Mouse (Mus musculus): ENCODE results near the gene Clcf1. TPM values are rescaled to one million over a fixed set of nuclear protein-coding genes. Genes with fewer than 3 reads are reported as not detected.

The Clcf1 gene
- polyA plus RNA-seq, 2 experiments = 8.7 to 42.8 TPM

GRCm38 (mm10) chr19:4270972-4271371, 56.9 kb downstream of the Clcf1 start:
- H3K4me2 ChIP-seq (replicated peaks; ENCODE audit: low read depth, low read length, severe bottlenecking) = no peak overlapping the region
- H3K27me3 ChIP-seq (ENCODE audit: control insufficient read depth, insufficient read depth, low read length) = no peaks in the 10 kb centered on the region
- no peak for TF ChIP-seq POLR2A (IDR thresholded peaks at IDR 0.05; ENCODE audit: borderline replicate concordance, extremely low read depth, insufficient read depth, insufficient read length)
- 93% methylated on average over 11 of the region's 11 CpGs for WGBS
- 0 out of 2 replicates have a peak, but pooled peaks cover 6% of the 10 kb centered on the region for H3K4me1 ChIP-seq (ENCODE audit: control insufficient read depth, insufficient read depth, low read length)
- peaks cover 15% of the 10 kb centered on the region; the same call in 1 of the 2 replicates for H3K36me3 ChIP-seq (ENCODE audit: control insufficient read depth, insufficient read depth, low read length)
- ATAC-seq (ENCODE audit: low FRiP score, low read depth) (no peak), DNase-seq (ENCODE audit: low spot score) (no peak)
- no peak overlapping the region for H3K4me3 ChIP-seq (replicated peaks; ENCODE audit: low read length)
- H3K9me3 ChIP-seq (ENCODE audit: control insufficient read depth, low read length) = 0 out of 2 replicates have a peak, but pooled peaks cover 2% of the 10 kb centered on the region
- H3K9ac ChIP-seq (ENCODE audit: low read depth, low read length, severe bottlenecking) = no peak overlapping the region
- H3K27ac ChIP-seq (replicated peaks; ENCODE audit: low read depth, low read length) = no peak overlapping the region

Small RNA genes within 50 kb of the gene (microRNA-seq; reads per million reads assigned to microRNA genes)
- gene Gm26115 = not detected
- not detected for gene Mir6985

Other genes starting within 250 kb of the Clcf1 start
- gene Aldh3b2, start 241.9 kb upstream of the Clcf1 start, polyA plus RNA-seq (2012; rRNA removed) = 10.7 and 14.5 TPM in 2 replicates
- gene Aldh3b2, start 241.9 kb upstream of the Clcf1 start, polyA plus RNA-seq (2014; fragmentation: Nextera tagmentation; extraction: Ambion mirVana) = 28.1 and 30.3 TPM in 2 replicates
- 9.4 and 12.8 TPM in 2 replicates for gene Acy3, start 227.7 kb upstream of the Clcf1 start, polyA plus RNA-seq (2012; rRNA removed)
- gene Acy3, start 227.7 kb upstream of the Clcf1 start, polyA plus RNA-seq (2014; fragmentation: Nextera tagmentation; extraction: Ambion mirVana) = 6.7 and 9.2 TPM in 2 replicates
- gene Tbx10, start 221.5 kb upstream of the Clcf1 start, polyA plus RNA-seq (2012; rRNA removed) = 0.08 and 0.12 TPM in 2 replicates
- gene Tbx10, start 221.5 kb upstream of the Clcf1 start, polyA plus RNA-seq (2014; fragmentation: Nextera tagmentation; extraction: Ambion mirVana) = 0.28 TPM in 1 of 2 replicates, not detected in the other
- 18.3 and 21.0 TPM in 2 replicates for gene Nudt8, start 213.7 kb upstream of the Clcf1 start, polyA plus RNA-seq (2012; rRNA removed)
- gene Nudt8, start 213.7 kb upstream of the Clcf1 start, polyA plus RNA-seq (2014; fragmentation: Nextera tagmentation; extraction: Ambion mirVana) = 35.8 and 38.9 TPM in 2 replicates
- gene Gm49405, start 213.6 kb upstream of the Clcf1 start, polyA plus RNA-seq (2012; rRNA removed) = 7.0 and 8.0 TPM in 2 replicates
- 2.3 and 3.3 TPM in 2 replicates for gene Gm49405, start 213.6 kb upstream of the Clcf1 start, polyA plus RNA-seq (2014; fragmentation: Nextera tagmentation; extraction: Ambion mirVana)
- 19.6 and 22.4 TPM in 2 replicates for gene Doc2g, start 210.9 kb upstream of the Clcf1 start, polyA plus RNA-seq (2012; rRNA removed)
- 3.4 and 3.9 TPM in 2 replicates for gene Doc2g, start 210.9 kb upstream of the Clcf1 start, polyA plus RNA-seq (2014; fragmentation: Nextera tagmentation; extraction: Ambion mirVana)
- 141 and 157 TPM in 2 replicates for gene Ndufv1, start 201.4 kb upstream of the Clcf1 start, polyA plus RNA-seq (2012; rRNA removed)
- 193 and 194 TPM in 2 replicates for gene Ndufv1, start 201.4 kb upstream of the Clcf1 start, polyA plus RNA-seq (2014; fragmentation: Nextera tagmentation; extraction: Ambion mirVana)
- gene Gstp1, start 176.3 kb upstream of the Clcf1 start, polyA plus RNA-seq (2012; rRNA removed) = 291 and 325 TPM in 2 replicates
- 508 and 540 TPM in 2 replicates for gene Gstp1, start 176.3 kb upstream of the Clcf1 start, polyA plus RNA-seq (2014; fragmentation: Nextera tagmentation; extraction: Ambion mirVana)
- 10.7 and 10.8 TPM in 2 replicates for gene Gstp2, start 168.2 kb upstream of the Clcf1 start, polyA plus RNA-seq (2012; rRNA removed)
- 0.87 and 1.7 TPM in 2 replicates for gene Gstp2, start 168.2 kb upstream of the Clcf1 start, polyA plus RNA-seq (2014; fragmentation: Nextera tagmentation; extraction: Ambion mirVana)
- gene Gstp3, start 154.7 kb upstream of the Clcf1 start, polyA plus RNA-seq (2012; rRNA removed) = 0.63 and 0.69 TPM in 2 replicates
- gene Gstp3, start 154.7 kb upstream of the Clcf1 start, polyA plus RNA-seq (2014; fragmentation: Nextera tagmentation; extraction: Ambion mirVana) = 0.41 and 0.47 TPM in 2 replicates
- not detected in 2 replicates for gene Cabp2, start 132.7 kb upstream of the Clcf1 start, polyA plus RNA-seq (2012; rRNA removed)
- gene Cabp2, start 132.7 kb upstream of the Clcf1 start, polyA plus RNA-seq (2014; fragmentation: Nextera tagmentation; extraction: Ambion mirVana) = not detected in 2 replicates
- 45.2 and 52.1 TPM in 2 replicates for gene Cdk2ap2, start 117.1 kb upstream of the Clcf1 start, polyA plus RNA-seq (2012; rRNA removed)
- gene Cdk2ap2, start 117.1 kb upstream of the Clcf1 start, polyA plus RNA-seq (2014; fragmentation: Nextera tagmentation; extraction: Ambion mirVana) = 67.0 and 67.6 TPM in 2 replicates
- 16.2 and 20.8 TPM in 2 replicates for gene Pitpnm1, start 114.2 kb upstream of the Clcf1 start, polyA plus RNA-seq (2012; rRNA removed)
- 4.5 and 6.7 TPM in 2 replicates for gene Pitpnm1, start 114.2 kb upstream of the Clcf1 start, polyA plus RNA-seq (2014; fragmentation: Nextera tagmentation; extraction: Ambion mirVana)
- gene Aip, start 88.4 kb upstream of the Clcf1 start, polyA plus RNA-seq (2012; rRNA removed) = 96.0 and 119 TPM in 2 replicates
- 86.4 and 95.7 TPM in 2 replicates for gene Aip, start 88.4 kb upstream of the Clcf1 start, polyA plus RNA-seq (2014; fragmentation: Nextera tagmentation; extraction: Ambion mirVana)
- 0.01 and 0.05 TPM in 2 replicates for gene Gpr152, start 74.5 kb upstream of the Clcf1 start, polyA plus RNA-seq (2012; rRNA removed)
- gene Gpr152, start 74.5 kb upstream of the Clcf1 start, polyA plus RNA-seq (2014; fragmentation: Nextera tagmentation; extraction: Ambion mirVana) = not detected in 2 replicates
- gene Cabp4, start 70.2 kb upstream of the Clcf1 start, polyA plus RNA-seq (2012; rRNA removed) = 0.05 and 0.06 TPM in 2 replicates
- gene Cabp4, start 70.2 kb upstream of the Clcf1 start, polyA plus RNA-seq (2014; fragmentation: Nextera tagmentation; extraction: Ambion mirVana) = 0.10 TPM in 2 replicates
- gene Coro1b, start 65.6 kb upstream of the Clcf1 start, polyA plus RNA-seq (2012; rRNA removed) = 229 and 261 TPM in 2 replicates
- 148 and 153 TPM in 2 replicates for gene Coro1b, start 65.6 kb upstream of the Clcf1 start, polyA plus RNA-seq (2014; fragmentation: Nextera tagmentation; extraction: Ambion mirVana)
- 7.0 and 8.9 TPM in 2 replicates for gene Ptprcap, start 60.6 kb upstream of the Clcf1 start, polyA plus RNA-seq (2012; rRNA removed)
- gene Ptprcap, start 60.6 kb upstream of the Clcf1 start, polyA plus RNA-seq (2014; fragmentation: Nextera tagmentation; extraction: Ambion mirVana) = 7.8 and 8.9 TPM in 2 replicates
- 76.4 and 85.1 TPM in 2 replicates for gene Rps6kb2, start 50.9 kb upstream of the Clcf1 start, polyA plus RNA-seq (2012; rRNA removed)
- 43.0 and 47.2 TPM in 2 replicates for gene Rps6kb2, start 50.9 kb upstream of the Clcf1 start, polyA plus RNA-seq (2014; fragmentation: Nextera tagmentation; extraction: Ambion mirVana)
- 2.6 and 5.6 TPM in 2 replicates for gene Carns1, start 38.8 kb upstream of the Clcf1 start, polyA plus RNA-seq (2012; rRNA removed)
- gene Carns1, start 38.8 kb upstream of the Clcf1 start, polyA plus RNA-seq (2014; fragmentation: Nextera tagmentation; extraction: Ambion mirVana) = 1.4 and 1.8 TPM in 2 replicates
- 4.5 and 5.8 TPM in 2 replicates for gene Tbc1d10c, start 23.0 kb upstream of the Clcf1 start, polyA plus RNA-seq (2012; rRNA removed)
- gene Tbc1d10c, start 23.0 kb upstream of the Clcf1 start, polyA plus RNA-seq (2014; fragmentation: Nextera tagmentation; extraction: Ambion mirVana) = 3.5 and 3.9 TPM in 2 replicates
- gene Ppp1ca, start 22.2 kb upstream of the Clcf1 start, polyA plus RNA-seq (2012; rRNA removed) = 490 and 517 TPM in 2 replicates
- gene Ppp1ca, start 22.2 kb upstream of the Clcf1 start, polyA plus RNA-seq (2014; fragmentation: Nextera tagmentation; extraction: Ambion mirVana) = 794 and 821 TPM in 2 replicates
- 57.5 and 75.5 TPM in 2 replicates for gene Rad9a, start 12.6 kb upstream of the Clcf1 start, polyA plus RNA-seq (2012; rRNA removed)
- 33.3 and 38.0 TPM in 2 replicates for gene Rad9a, start 12.6 kb upstream of the Clcf1 start, polyA plus RNA-seq (2014; fragmentation: Nextera tagmentation; extraction: Ambion mirVana)
- gene AC109138.7, start 119 bp downstream of the Clcf1 start, polyA plus RNA-seq (2012; rRNA removed) = 0.83 and 1.0 TPM in 2 replicates
- not detected in 2 replicates for gene AC109138.7, start 119 bp downstream of the Clcf1 start, polyA plus RNA-seq (2014; fragmentation: Nextera tagmentation; extraction: Ambion mirVana)
- gene Pold4, start 17.7 kb downstream of the Clcf1 start, polyA plus RNA-seq (2012; rRNA removed) = 48.0 and 50.7 TPM in 2 replicates
- 26.5 and 28.4 TPM in 2 replicates for gene Pold4, start 17.7 kb downstream of the Clcf1 start, polyA plus RNA-seq (2014; fragmentation: Nextera tagmentation; extraction: Ambion mirVana)
- gene Ssh3, start 54.9 kb downstream of the Clcf1 start, polyA plus RNA-seq (2012; rRNA removed) = 57.5 and 65.5 TPM in 2 replicates
- 21.2 and 22.3 TPM in 2 replicates for gene Ssh3, start 54.9 kb downstream of the Clcf1 start, polyA plus RNA-seq (2014; fragmentation: Nextera tagmentation; extraction: Ambion mirVana)
- gene Ankrd13d, start 68.9 kb downstream of the Clcf1 start, polyA plus RNA-seq (2012; rRNA removed) = 25.2 and 33.2 TPM in 2 replicates
- 10.2 and 11.5 TPM in 2 replicates for gene Ankrd13d, start 68.9 kb downstream of the Clcf1 start, polyA plus RNA-seq (2014; fragmentation: Nextera tagmentation; extraction: Ambion mirVana)
- gene Grk2, start 92.0 kb downstream of the Clcf1 start, polyA plus RNA-seq (2012; rRNA removed) = 83.6 and 92.1 TPM in 2 replicates
- 22.3 and 22.9 TPM in 2 replicates for gene Grk2, start 92.0 kb downstream of the Clcf1 start, polyA plus RNA-seq (2014; fragmentation: Nextera tagmentation; extraction: Ambion mirVana)
- gene Kdm2a, start 184.0 kb downstream of the Clcf1 start, polyA plus RNA-seq (2012; rRNA removed) = 99.7 and 126 TPM in 2 replicates
- gene Kdm2a, start 184.0 kb downstream of the Clcf1 start, polyA plus RNA-seq (2014; fragmentation: Nextera tagmentation; extraction: Ambion mirVana) = 54.4 and 59.8 TPM in 2 replicates
- 33.8 and 36.6 TPM in 2 replicates for gene Rhod, start 225.2 kb downstream of the Clcf1 start, polyA plus RNA-seq (2012; rRNA removed)
- 44.2 and 51.0 TPM in 2 replicates for gene Rhod, start 225.2 kb downstream of the Clcf1 start, polyA plus RNA-seq (2014; fragmentation: Nextera tagmentation; extraction: Ambion mirVana)

All from limb, embryonic 14.5 days (tissue).